Mouse (Mus musculus) heart, embryonic 12.5 days (tissue): ENCODE data around the gene Fnbp1. TPM values are rescaled to one million over a fixed set of nuclear protein-coding genes. Genes with fewer than 3 reads are reported as not detected.

Experiments used
- ATAC-seq: fragments of 200-750 bp; cut with Nextera tagmentation; 2 replicates; pipeline ENCODE4 v1.8.0; 2017; ENCODE audit warnings: moderate TSS enrichment, moderate library complexity; ENCODE audit not compliant: insufficient number of reproducible peaks, low FRiP score
- H3K27ac ChIP-seq: fragments of 300-500 bp; sonication (generic); 2 replicates; pipeline ENCODE4 v1.5.1; 2016; ENCODE audit warnings: mild to moderate bottlenecking, moderate library complexity; ENCODE audit not compliant: poor library complexity, severe bottlenecking
- H3K27me3 ChIP-seq: fragments of 300-500 bp; sonication (generic); replicated peaks from 2 replicates; pipeline ENCODE4 v1.6.1; 2016; ENCODE audit warnings: mild to moderate bottlenecking, moderate library complexity
- H3K36me3 ChIP-seq: fragments of 300-500 bp; sonication (generic); 2 replicates; pipeline ENCODE4 v1.6.1; 2016; ENCODE audit warnings: mild to moderate bottlenecking, moderate library complexity
- H3K4me1 ChIP-seq: fragments of 300-500 bp; sonication (generic); replicated peaks from 2 replicates; pipeline ENCODE4 v1.6.1; 2016; ENCODE audit warnings: mild to moderate bottlenecking
- H3K4me2 ChIP-seq: fragments of 300-500 bp; sonication (generic); 2 replicates; pipeline ENCODE4 v1.6.1; 2016; ENCODE audit warnings: mild to moderate bottlenecking, moderate library complexity
- H3K4me3 ChIP-seq: fragments of 300-500 bp; sonication (generic); 2 replicates; pipeline ENCODE4 v1.5.1; 2016; ENCODE audit warnings: mild to moderate bottlenecking
- H3K9ac ChIP-seq: fragments of 300-500 bp; sonication (generic); 2 replicates; pipeline ENCODE4 v1.6.1; 2016; ENCODE audit warnings: mild to moderate bottlenecking, moderate library complexity
- H3K9me3 ChIP-seq: fragments of 300-500 bp; sonication (generic); replicated peaks from 2 replicates; pipeline ENCODE4 v1.6.1; 2016; ENCODE audit warnings: mild to moderate bottlenecking, moderate library complexity
- WGBS: fragments of 180-500 bp; shearing (Covaris S2); methylation state at CpG from one replicate; pipeline ENCODE4 v1.1.7; 2016; 5-methylcytosine and 5-hydroxymethylcytosine counted together
- polyA plus RNA-seq: library from polyadenylated mRNA; unstranded; fragments of >200 nt; fragmentation: Nextera tagmentation; extraction: Ambion mirVana; gene quantifications from 2 replicates; pipeline ENCODE4 v1.2.1, GENCODE M21; 2016

The Fnbp1 gene
- polyA plus RNA-seq, 1 experiment from 2014 or later: 21.4 TPM

DNA sequence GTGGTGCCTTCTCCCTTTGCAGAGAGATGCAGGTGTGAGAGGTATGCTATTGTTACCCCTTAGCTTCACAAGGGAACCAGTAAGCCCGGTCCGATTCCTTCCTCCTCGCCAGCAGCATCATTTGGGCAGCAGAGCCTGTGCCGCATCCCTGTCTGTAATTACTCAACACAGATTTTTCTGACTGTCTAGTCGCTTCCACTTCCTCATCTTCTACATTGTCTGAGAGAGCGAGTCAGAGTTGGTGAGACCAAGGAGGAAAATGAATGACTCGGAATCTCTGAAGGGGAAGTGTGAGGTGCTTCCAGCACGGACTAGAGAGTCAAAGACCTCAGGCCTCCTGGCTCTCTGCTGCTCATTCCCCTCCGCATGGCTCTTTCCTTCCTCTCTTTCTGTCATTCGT, 89.4 kb downstream of the Fnbp1 start:
- Histone ChIP-seq H3K9ac (no peak overlapping the region), H3K4me2 (no peak overlapping the region), H3K4me3 (no peak overlapping the region), H3K4me1 (no peaks in the 10 kb centered on the region), H3K36me3 (peaks cover 77% of the 10 kb centered on the region), H3K27ac (no peak overlapping the region), H3K27me3 (no peaks in the 10 kb centered on the region), H3K9me3 (peaks cover 4% of the 10 kb centered on the region; the same call in 1 of the 2 replicates)
- WGBS: 79% methylated on average over 10 of the region's 10 CpGs
- ATAC-seq: no peak

DNA sequence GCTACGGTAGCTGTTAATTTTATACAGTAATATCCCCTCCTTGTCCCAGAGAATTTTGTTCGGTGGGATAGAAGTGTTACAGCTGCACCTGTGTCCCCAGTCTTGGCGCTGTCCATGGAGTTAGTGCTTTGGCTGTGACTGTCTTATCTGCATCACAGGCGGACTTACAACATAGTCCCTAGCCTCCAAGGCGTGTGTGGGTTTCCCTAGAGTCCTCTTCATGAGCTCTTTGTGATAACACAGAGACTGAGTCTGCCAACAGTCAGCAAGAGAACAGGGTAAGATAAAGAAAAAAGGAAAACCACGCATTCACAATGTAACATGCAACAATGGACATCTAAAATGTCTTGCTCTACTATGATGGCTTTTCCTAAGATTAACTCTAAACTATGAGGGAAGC, 93.8 kb downstream of the Fnbp1 start:
- no peak overlapping the region for H3K4me2 ChIP-seq
- no peaks in the 10 kb centered on the region for H3K27me3 ChIP-seq
- H3K4me1 ChIP-seq: no peaks in the 10 kb centered on the region
- 66% methylated on average over 6 of the region's 6 CpGs for WGBS
- H3K9me3 ChIP-seq: no peaks in the 10 kb centered on the region
- no peak overlapping the region for H3K4me3 ChIP-seq
- no peak for ATAC-seq
- no peak overlapping the region for H3K27ac ChIP-seq
- H3K9ac ChIP-seq: no peak overlapping the region
- H3K36me3 ChIP-seq: peaks cover 65% of the 10 kb centered on the region

DNA sequence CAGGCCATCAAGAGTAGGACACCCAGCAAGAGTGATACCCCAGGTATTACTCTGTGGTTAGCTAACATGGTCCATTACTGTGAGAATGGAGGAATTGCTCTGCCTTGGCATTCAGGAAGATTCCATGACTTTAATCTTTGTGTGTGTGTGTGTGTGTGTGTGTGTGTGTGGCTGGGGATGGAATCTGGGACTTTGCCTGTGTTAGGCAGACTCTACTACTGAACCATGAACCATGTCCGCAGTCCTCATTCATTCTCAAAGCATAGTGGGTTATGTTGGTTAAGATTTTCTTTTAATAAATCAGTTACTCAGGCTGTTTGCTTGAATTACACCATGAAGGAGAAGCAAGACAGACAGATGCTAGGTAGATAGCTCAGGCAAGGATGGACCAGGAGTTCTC, 98.0 kb downstream of the Fnbp1 start:
- H3K27me3 ChIP-seq: no peaks in the 10 kb centered on the region
- no peak overlapping the region for H3K4me3 ChIP-seq
- ATAC-seq: no peak
- WGBS: 93% methylated on average over 1 of the region's 1 CpGs
- no peaks in the 10 kb centered on the region for H3K4me1 ChIP-seq
- peaks cover 7% of the 10 kb centered on the region; the same call in 1 of the 2 replicates for H3K9me3 ChIP-seq
- peaks cover 73% of the 10 kb centered on the region for H3K36me3 ChIP-seq
- H3K9ac ChIP-seq: no peak overlapping the region
- no peak overlapping the region for H3K27ac ChIP-seq
- no peak overlapping the region for H3K4me2 ChIP-seq

DNA sequence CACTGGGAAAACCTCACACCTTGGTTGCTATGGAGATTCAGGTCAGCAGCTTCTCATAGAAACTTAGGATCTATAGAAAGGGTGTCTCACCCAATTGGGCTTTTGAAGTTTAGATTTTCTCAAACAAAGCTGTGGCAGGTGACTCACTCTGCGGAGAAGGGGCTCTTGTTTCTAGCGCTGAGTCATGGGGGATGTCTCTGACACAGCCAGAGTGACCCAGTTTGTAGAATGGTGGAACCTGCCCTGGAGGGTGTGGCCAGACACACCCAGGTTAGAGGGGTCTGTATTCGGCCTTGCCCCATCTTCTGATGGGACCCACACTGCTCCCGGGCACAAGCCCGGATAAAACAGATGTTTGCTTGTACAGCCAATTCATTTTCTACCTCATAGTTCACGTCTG, 98.9 kb downstream of the Fnbp1 start:
- 89% methylated on average over 6 of the region's 6 CpGs for WGBS
- ATAC-seq: no peak
- H3K27ac ChIP-seq: no peak overlapping the region
- no peak overlapping the region for H3K4me2 ChIP-seq
- H3K36me3 ChIP-seq: peaks cover 83% of the 10 kb centered on the region
- no peaks in the 10 kb centered on the region for H3K27me3 ChIP-seq
- H3K4me3 ChIP-seq: no peak overlapping the region
- H3K4me1 ChIP-seq: no peaks in the 10 kb centered on the region
- H3K9me3 ChIP-seq: peaks cover 7% of the 10 kb centered on the region; the same call in 1 of the 2 replicates
- no peak overlapping the region for H3K9ac ChIP-seq

DNA sequence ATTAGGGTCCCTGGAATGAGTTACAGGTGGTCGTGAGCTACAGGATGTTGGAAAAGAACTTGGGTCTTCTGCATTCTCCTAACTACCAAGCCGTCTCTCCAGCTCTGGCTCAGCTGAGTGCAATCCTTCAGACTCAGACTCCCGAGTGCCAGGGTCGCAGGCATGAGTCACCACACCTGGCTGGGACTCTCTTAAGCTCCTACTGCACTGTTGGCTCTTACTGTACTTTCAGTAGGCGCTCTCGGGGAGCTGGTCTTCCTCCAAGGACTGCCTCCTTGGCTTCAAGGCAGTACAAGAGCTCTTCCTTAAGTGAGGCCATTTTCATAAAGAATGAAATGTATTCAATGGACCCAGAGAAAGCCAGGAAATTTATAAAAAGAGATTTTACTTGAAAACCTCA, 100.4 kb downstream of the Fnbp1 start:
- ATAC-seq: no peak
- no peak overlapping the region for H3K27ac ChIP-seq
- H3K9me3 ChIP-seq: peaks cover 7% of the 10 kb centered on the region; the same call in 1 of the 2 replicates
- H3K36me3 ChIP-seq: peaks cover 83% of the 10 kb centered on the region
- 86% methylated on average over 6 of the region's 6 CpGs for WGBS
- H3K27me3 ChIP-seq: no peaks in the 10 kb centered on the region
- no peak overlapping the region for H3K4me3 ChIP-seq
- no peak overlapping the region for H3K9ac ChIP-seq
- no peak overlapping the region for H3K4me2 ChIP-seq
- no peaks in the 10 kb centered on the region for H3K4me1 ChIP-seq

DNA sequence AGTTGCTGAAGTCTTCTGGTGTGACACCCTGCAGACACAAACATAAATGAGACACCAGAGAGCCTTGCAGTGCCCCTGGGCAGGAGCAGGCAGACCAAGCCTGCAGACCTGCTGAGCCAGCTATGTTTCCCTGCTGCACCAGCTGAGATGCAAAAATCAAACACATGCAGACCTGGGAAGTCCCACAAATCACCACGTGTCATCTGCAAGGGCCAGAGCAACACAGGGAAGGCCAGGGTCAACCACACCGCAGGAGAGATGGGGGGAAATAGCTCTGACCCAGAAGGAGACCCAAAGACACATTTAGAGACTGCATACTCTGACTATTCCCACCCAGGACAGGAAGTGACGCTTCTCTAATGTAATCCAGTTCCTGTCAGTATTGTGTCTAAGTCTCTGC, 101.3 kb downstream of the Fnbp1 start:
- ATAC-seq: no peak
- 77% methylated on average over 3 of the region's 3 CpGs for WGBS
- Histone ChIP-seq H3K4me1 (no peaks in the 10 kb centered on the region), H3K4me2 (no peak overlapping the region), H3K9ac (no peak overlapping the region), H3K4me3 (no peak overlapping the region), H3K27me3 (no peaks in the 10 kb centered on the region), H3K9me3 (peaks cover 7% of the 10 kb centered on the region; the same call in 1 of the 2 replicates), H3K27ac (no peak overlapping the region), H3K36me3 (peaks cover 85% of the 10 kb centered on the region)

DNA sequence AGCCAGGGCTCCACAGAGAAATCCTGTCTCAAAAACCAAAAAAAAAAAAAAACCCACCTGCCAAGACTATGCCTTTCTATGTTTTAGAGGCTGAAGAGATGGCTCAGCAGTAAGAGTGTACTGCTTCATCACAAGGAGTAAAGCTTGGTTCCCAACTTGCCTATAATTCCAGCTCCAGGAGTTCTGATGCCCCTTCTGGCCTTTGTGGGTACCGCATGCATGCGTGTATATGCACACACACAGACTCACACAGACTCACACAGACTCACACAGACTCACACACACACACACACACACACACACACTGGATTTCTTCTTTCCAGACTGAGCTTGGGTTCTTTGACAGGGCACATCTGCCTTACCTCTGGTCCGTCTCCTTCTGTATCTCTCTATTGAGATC, 101.8 kb downstream of the Fnbp1 start:
- Histone ChIP-seq H3K4me2 (no peak overlapping the region), H3K27me3 (no peaks in the 10 kb centered on the region), H3K27ac (no peak overlapping the region), H3K36me3 (peaks cover 89% of the 10 kb centered on the region), H3K9ac (no peak overlapping the region), H3K4me1 (no peaks in the 10 kb centered on the region), H3K9me3 (peaks cover 7% of the 10 kb centered on the region; the same call in 1 of the 2 replicates), H3K4me3 (no peak overlapping the region)
- 93% methylated on average over 3 of the region's 3 CpGs for WGBS
- ATAC-seq: no peak

DNA sequence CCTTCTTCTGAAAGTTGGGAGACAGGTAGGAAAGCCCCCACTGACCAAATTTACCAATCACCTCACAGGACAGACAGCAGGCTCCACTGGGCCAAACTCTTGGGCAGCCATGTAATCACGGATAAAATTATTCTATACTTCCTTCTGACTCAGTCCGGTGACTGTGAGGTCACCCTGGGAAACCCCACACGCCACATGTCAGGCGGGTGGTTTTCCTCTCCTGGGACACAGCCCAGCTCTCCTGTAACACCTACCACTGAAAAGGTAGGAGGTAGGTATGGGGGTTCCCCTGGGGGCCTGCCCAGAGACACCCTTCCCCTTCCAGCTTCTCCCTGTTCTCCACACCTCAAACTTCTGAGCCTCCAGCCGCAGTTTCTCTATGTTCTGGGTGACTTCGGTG, 105.0 kb downstream of the Fnbp1 start:
- WGBS: 88% methylated on average over 6 of the region's 6 CpGs
- H3K4me3 ChIP-seq: no peak overlapping the region
- H3K27me3 ChIP-seq: no peaks in the 10 kb centered on the region
- H3K9me3 ChIP-seq: peaks cover 7% of the 10 kb centered on the region; the same call in 1 of the 2 replicates
- H3K36me3 ChIP-seq: peaks cover 91% of the 10 kb centered on the region
- H3K4me1 ChIP-seq: no peaks in the 10 kb centered on the region
- H3K27ac ChIP-seq: no peak overlapping the region
- no peak overlapping the region for H3K9ac ChIP-seq
- no peak for ATAC-seq
- no peak overlapping the region for H3K4me2 ChIP-seq

DNA sequence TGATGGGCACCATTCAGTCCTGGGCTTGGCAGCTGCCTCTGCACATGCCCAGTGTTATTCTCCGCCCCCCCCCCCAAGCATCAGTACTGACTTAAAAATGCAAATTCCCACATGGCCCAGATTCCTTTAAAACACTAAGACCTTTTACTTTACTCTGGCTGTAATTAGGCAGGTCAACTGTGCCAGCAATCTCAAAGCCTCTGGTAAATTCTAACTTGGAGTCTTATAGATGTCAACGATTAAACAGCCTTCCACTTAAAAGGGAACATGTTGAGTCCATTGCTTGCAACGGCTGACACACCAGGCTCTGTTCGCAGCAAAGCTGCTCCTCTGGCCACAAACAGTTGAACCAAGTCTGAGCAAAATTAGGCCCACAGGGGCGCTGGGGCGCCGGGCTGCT, 109.8 kb downstream of the Fnbp1 start:
- Histone ChIP-seq H3K27me3 (no peaks in the 10 kb centered on the region), H3K27ac (no peak overlapping the region), H3K9ac (no peak overlapping the region), H3K4me3 (no peak overlapping the region), H3K9me3 (no peaks in the 10 kb centered on the region), H3K4me1 (peaks cover 4% of the 10 kb centered on the region), H3K4me2 (no peak overlapping the region), H3K36me3 (peaks cover 79% of the 10 kb centered on the region)
- 92% methylated on average over 7 of the region's 7 CpGs for WGBS
- ATAC-seq: no peak

DNA sequence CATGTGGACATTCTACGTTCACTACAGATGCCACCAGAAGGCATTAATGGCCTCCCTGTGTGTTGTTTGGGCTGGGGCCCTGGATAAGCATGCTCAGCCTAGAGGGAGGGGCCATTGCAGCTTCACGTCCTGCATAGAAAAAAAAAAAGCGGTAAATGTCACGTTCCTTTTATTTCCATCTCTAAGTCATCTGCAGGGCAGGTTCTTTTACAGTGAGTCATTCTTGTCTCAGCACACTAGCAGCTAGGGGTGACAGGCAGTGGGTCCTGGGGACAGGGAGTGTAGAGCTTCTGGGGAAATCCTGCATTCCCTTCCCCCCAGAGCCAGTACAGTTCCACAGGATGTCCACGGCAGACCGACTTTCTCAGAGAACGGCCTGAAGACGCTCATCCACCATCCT, 115.2 kb downstream of the Fnbp1 start:
- H3K27me3 ChIP-seq: no peaks in the 10 kb centered on the region
- H3K27ac ChIP-seq: peak overlapping the region; percentile 74
- ATAC-seq: no peak
- H3K4me3 ChIP-seq: no peak overlapping the region
- 43% methylated on average over 8 of the region's 8 CpGs for WGBS
- H3K4me1 ChIP-seq: peaks cover 22% of the 10 kb centered on the region
- peaks cover 41% of the 10 kb centered on the region for H3K36me3 ChIP-seq
- H3K4me2 ChIP-seq: no peak overlapping the region
- no peak overlapping the region for H3K9ac ChIP-seq
- no peaks in the 10 kb centered on the region for H3K9me3 ChIP-seq

DNA sequence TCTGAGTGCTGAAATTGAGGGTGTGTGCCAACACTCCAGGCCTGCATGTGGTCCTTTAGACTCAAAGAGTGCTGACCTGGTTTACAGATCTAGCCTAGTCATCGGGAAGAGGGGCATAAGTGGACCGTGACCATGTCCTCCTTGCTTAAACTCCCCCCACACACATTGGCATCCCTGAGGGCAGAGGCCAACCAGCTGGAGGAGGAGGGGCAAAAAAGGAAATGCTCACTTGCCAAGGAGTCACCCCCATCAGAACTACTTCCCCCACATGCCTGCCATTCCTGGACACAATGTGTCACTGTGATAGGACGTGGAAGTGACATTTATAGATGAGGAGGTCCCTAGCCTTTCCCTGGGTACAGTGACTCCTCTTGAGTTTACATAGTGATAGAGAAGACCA, 116.3 kb downstream of the Fnbp1 start:
- no peak for ATAC-seq
- Histone ChIP-seq H3K4me3 (no peak overlapping the region), H3K27ac (peak overlapping the region; percentile 74), H3K27me3 (no peaks in the 10 kb centered on the region), H3K4me2 (no peak overlapping the region), H3K36me3 (peaks cover 44% of the 10 kb centered on the region), H3K4me1 (peaks cover 22% of the 10 kb centered on the region), H3K9ac (no peak overlapping the region), H3K9me3 (no peaks in the 10 kb centered on the region)
- 64% methylated on average over 3 of the region's 3 CpGs for WGBS

DNA sequence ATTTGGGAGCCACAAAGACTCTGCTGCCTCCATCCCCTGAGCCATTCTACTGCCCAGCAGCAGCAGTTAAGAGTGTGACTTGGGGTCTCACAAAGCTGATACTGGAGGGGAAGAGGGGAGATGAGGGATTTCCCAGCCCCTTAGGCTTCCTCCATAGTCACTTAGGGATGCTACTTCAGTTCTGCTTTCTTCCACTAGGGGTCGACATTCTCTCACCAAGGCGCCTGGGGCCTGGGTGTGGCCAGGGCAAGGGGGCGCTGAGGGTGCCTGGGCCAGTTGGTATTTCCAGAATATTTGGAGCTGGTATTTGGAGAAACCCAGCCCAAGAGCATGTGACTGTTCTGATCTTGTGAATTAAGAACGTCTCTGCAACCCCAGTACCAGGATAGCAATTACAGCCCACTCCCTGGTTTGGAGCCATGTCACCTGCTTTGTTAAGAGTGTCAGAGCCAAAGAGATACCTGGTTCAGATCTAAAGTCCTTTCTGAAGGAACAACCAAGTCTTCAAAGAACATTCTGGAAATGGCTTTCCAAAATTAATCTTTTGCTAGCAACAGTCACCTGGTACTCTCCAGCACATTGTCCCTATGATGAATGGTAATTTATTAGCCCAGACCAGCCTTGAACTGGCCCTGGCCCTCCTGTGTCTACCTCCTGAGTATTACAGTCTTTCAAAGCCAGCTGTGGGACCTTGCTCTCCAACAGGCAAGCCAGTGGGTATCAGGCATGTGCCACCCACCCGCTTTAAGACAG, 117.0 kb downstream of the Fnbp1 start:
- H3K27me3 ChIP-seq: no peaks in the 10 kb centered on the region
- H3K4me1 ChIP-seq: peaks cover 22% of the 10 kb centered on the region
- H3K9ac ChIP-seq: no peak overlapping the region
- H3K36me3 ChIP-seq: peaks cover 46% of the 10 kb centered on the region
- WGBS: 33% methylated on average over 5 of the region's 5 CpGs
- peak overlapping the region; percentile 74 for H3K27ac ChIP-seq
- ATAC-seq: no peak
- H3K4me3 ChIP-seq: no peak overlapping the region
- no peaks in the 10 kb centered on the region for H3K9me3 ChIP-seq
- no peak overlapping the region for H3K4me2 ChIP-seq
